Mouse (Mus musculus) liver, embryonic 14.5 days (tissue): ENCODE data around the gene Fut8. TPM values are rescaled to one million over a fixed set of nuclear protein-coding genes. Genes with fewer than 3 reads are reported as not detected.

ENCODE experiments used
- ATAC-seq: fragments of 200-750 bp; cut with Nextera tagmentation; 2 replicates; pipeline ENCODE4 v1.8.0; 2017; ENCODE audit warnings: moderate number of reproducible peaks, mild to moderate bottlenecking, moderate library complexity; ENCODE audit not compliant: insufficient read depth
- DNase-seq, 3 experiments: peaks; one replicate each; pipeline ENCODE4 v3.0.0-alpha.2; 2012 to 2013; ENCODE audit warnings: low read depth in 3 of 3, low spot score in 3 of 3
- H3K27ac ChIP-seq: fragments of 300-500 bp; sonication (generic); 2 replicates; pipeline ENCODE4 v1.5.1; 2014; ENCODE audit warnings: moderate library complexity, mild to moderate bottlenecking, control low read depth, inconsistent platforms
- H3K27me3 ChIP-seq: fragments of 300-500 bp; sonication (generic); 2 replicates; pipeline ENCODE4 v1.6.1; 2014; ENCODE audit warnings: mild to moderate bottlenecking, low read length, moderate library complexity; ENCODE audit not compliant: control insufficient read depth, insufficient read depth
- H3K36me3 ChIP-seq: fragments of 300-500 bp; sonication (generic); replicated peaks from 2 replicates; pipeline ENCODE4 v1.6.1; 2014; ENCODE audit warnings: low read depth; ENCODE audit not compliant: control insufficient read depth, insufficient read depth
- H3K4me1 ChIP-seq, 2 experiments: fragments of 200-500 bp in 1 of 2; fragments of 300-500 bp in 1 of 2; sonication (generic) in 1 of 2; replicated peaks; 2 replicates each; pipeline ENCODE4 v1.6.1; 2012 to 2014; ENCODE audit warnings: antibody characterized with exemption in 1 of 2, inconsistent platforms in 1 of 2, low read length in 1 of 2; ENCODE audit not compliant: control insufficient read depth in 2 of 2, insufficient read depth in 2 of 2
- H3K4me2 ChIP-seq: fragments of 300-500 bp; sonication (generic); 2 replicates; pipeline ENCODE4 v1.6.1; 2014; ENCODE audit warnings: low read depth, mild to moderate bottlenecking, control low read depth, moderate library complexity
- H3K4me3 ChIP-seq, 2 experiments: fragments of 200-500 bp in 1 of 2; fragments of 300-500 bp in 1 of 2; sonication (generic) in 1 of 2; 2 replicates each; pipeline ENCODE4 v1.5.1; 2012 to 2014; ENCODE audit warnings: low read depth in 2 of 2, low read length in 2 of 2, mild to moderate bottlenecking in 2 of 2, control low read depth in 1 of 2, inconsistent platforms in 1 of 2, moderate library complexity in 1 of 2; ENCODE audit not compliant: insufficient read depth in 1 of 2
- H3K9ac ChIP-seq: fragments of 300-500 bp; sonication (generic); replicated peaks from 2 replicates; pipeline ENCODE4 v1.6.1; 2014; ENCODE audit warnings: mild to moderate bottlenecking, control low read depth, moderate library complexity
- H3K9me3 ChIP-seq: fragments of 300-500 bp; sonication (generic); 2 replicates; pipeline ENCODE4 v1.6.1; 2016; ENCODE audit warnings: low read length, mixed read lengths; ENCODE audit not compliant: control insufficient read depth
- CTCF ChIP-seq: IDR thresholded peaks from 2 replicates; pipeline ENCODE4 v1.5.1; 2016; ENCODE audit warnings: antibody characterized with exemption, low read depth, control low read depth
- EP300 ChIP-seq: IDR thresholded peaks from 2 replicates; pipeline ENCODE4 v1.6.1; 2016; ENCODE audit warnings: antibody characterized with exemption, low read depth
- WGBS: fragments of 180-500 bp; shearing (Covaris S2); extraction: QIAGEN DNeasy Blood & Tissue Kit; methylation state at CpG from one replicate; pipeline ENCODE4 v1.1.7; 2014; ENCODE audit not compliant: insufficient replicate concordance; 5-methylcytosine and 5-hydroxymethylcytosine counted together
- polyA plus RNA-seq, 2 experiments: library from polyadenylated mRNA; depleted of rRNA in 1 of 2; stranded (reverse) in 1 of 2; unstranded in 1 of 2; fragments of >200 nt; fragmentation: Nextera tagmentation in 1 of 2; extraction: Ambion mirVana in 1 of 2; gene quantifications; 2 replicates each; pipeline versions ENCODE4 v1.2.1 to v1.2.3; 2012 to 2014

Fut8 gene
- polyA plus RNA-seq, 2 experiments, result 4.4 to 8.7 TPM

- TF ChIP-seq EP300 (no peak), CTCF (no peak)
- no peak overlapping the region for H3K27ac ChIP-seq
- DNase-seq (no peak), ATAC-seq (no peak)
- no peak overlapping the region for H3K9ac ChIP-seq
- no peaks in the 10 kb centered on the region for H3K27me3 ChIP-seq
- H3K36me3 ChIP-seq, result no peaks in the 10 kb centered on the region
- H3K4me2 ChIP-seq, result no peak overlapping the region
- no peaks in the 10 kb centered on the region for H3K9me3 ChIP-seq
- WGBS, result 56% methylated on average over 1 of the region's 1 CpGs
- no peaks in the 10 kb centered on the region for H3K4me1 ChIP-seq
- no peak overlapping the region for H3K4me3 ChIP-seq
Measured at GRCm38 (mm10) chr12:77428165-77428564, 190.2 kb downstream of the Fut8 start.

DNA sequence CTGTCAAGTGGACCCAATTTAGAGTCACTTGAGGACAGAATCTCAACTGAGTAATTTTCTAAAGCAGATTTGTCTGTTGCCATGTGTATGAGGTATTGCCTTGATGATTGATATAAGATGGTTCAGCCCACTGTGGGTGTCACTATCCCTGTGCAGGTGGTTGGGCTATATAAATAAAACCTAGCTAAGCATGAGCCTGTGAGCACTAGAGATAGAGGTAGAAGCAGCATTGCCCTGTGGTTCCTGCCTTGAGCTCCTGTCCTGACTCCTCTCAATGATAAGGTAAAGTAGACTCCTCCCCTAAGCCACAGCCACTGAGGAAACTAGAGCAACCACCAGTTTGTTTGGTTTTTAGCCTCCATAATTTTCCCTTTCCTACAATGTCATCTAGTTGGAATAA, 191.5 kb downstream of the Fut8 start:
- no peak overlapping the region for H3K4me2 ChIP-seq
- no peak overlapping the region for H3K9ac ChIP-seq

GRCm38 (mm10) chr12:77436733-77437132, 198.8 kb downstream of the Fut8 start:
- Histone ChIP-seq H3K27me3 (no peaks in the 10 kb centered on the region), H3K4me3 (no peak overlapping the region), H3K27ac (no peak overlapping the region), H3K9ac (no peak overlapping the region), H3K36me3 (no peaks in the 10 kb centered on the region), H3K4me2 (no peak overlapping the region), H3K4me1 (no peaks in the 10 kb centered on the region), H3K9me3 (no peaks in the 10 kb centered on the region)
- DNase-seq, result no peak
- ATAC-seq, result no peak
- TF ChIP-seq CTCF (no peak), EP300 (no peak)
- 65% methylated on average over 2 of the region's 2 CpGs for WGBS

More for the DNA sequence above, 191.5 kb downstream of the Fut8 start:
- Histone ChIP-seq H3K27me3 (no peaks in the 10 kb centered on the region), H3K4me1 (no peaks in the 10 kb centered on the region), H3K4me3 (no peak overlapping the region), H3K27ac (no peak overlapping the region), H3K36me3 (no peaks in the 10 kb centered on the region), H3K9me3 (no peaks in the 10 kb centered on the region)
- TF ChIP-seq EP300 (no peak), CTCF (no peak)
- DNase-seq (no peak), ATAC-seq (no peak)

DNA sequence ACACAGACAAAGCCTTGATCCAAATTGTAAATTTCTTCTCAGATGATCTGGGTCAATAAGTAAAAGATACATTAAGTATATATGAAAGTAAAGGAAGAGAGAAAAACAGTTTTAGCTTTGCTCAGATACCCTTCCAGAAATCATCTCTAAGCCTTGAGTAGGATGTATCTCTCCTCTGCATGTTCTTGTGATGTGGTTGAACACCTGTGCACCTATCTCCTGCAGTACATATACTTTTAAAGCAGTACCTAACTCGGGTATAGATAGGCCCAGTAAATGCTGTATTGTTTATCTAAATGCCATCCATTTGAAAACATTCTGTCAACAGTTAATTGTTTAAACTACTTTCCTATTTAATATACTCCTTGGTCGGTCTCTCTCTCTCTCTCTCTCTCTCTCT, 212.9 kb downstream of the Fut8 start:
- WGBS, result 53% methylated on average over 2 of the region's 2 CpGs
- no peaks in the 10 kb centered on the region for H3K36me3 ChIP-seq
- H3K27me3 ChIP-seq, result no peaks in the 10 kb centered on the region
- TF ChIP-seq CTCF (no peak), EP300 (no peak)
- no peak overlapping the region for H3K4me3 ChIP-seq
- no peak for DNase-seq
- H3K4me1 ChIP-seq, result no peaks in the 10 kb centered on the region
- H3K27ac ChIP-seq, result no peak overlapping the region
- ATAC-seq, result no peak
- H3K9ac ChIP-seq, result no peak overlapping the region
- H3K4me2 ChIP-seq, result no peak overlapping the region
- H3K9me3 ChIP-seq, result no peaks in the 10 kb centered on the region

GRCm38 (mm10) chr12:77466178-77466577, 228.3 kb downstream of the Fut8 start:
- Histone ChIP-seq H3K4me3 (no peak overlapping the region), H3K9ac (no peak overlapping the region), H3K36me3 (no peaks in the 10 kb centered on the region), H3K9me3 (no peaks in the 10 kb centered on the region), H3K27me3 (no peaks in the 10 kb centered on the region), H3K4me2 (no peak overlapping the region), H3K4me1 (no peaks in the 10 kb centered on the region), H3K27ac (no peak overlapping the region)
- WGBS, result 81% methylated on average over 1 of the region's 1 CpGs
- ATAC-seq (no peak), DNase-seq (no peak)
- TF ChIP-seq CTCF, result no peak
- no peak for TF ChIP-seq EP300
